Mouse (Mus musculus): ENCODE measurements around the gene Pax8.

Pax8 gene

DNA sequence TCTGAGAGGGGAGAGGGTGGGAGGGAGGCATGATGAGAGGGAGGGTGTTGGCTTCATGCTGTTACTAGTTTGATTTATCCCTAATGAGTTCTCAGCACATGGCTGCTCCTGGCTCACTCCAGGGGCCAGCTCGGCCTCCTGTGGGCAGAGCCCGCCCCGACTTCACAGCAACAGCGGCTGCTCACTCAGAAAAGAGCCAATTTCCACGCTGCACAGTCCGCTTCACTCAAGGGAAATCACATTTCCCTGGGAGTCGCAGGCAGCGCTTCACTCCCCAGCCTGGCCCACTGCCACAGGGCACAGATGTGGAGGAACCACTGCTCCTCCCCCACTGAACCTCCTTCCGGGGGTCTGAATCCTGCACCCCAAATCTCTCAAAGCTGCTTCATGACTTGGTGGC, 58.7 kb downstream of the Pax8 start:
- no peak for DNase-seq (ENCODE audit: low read depth in 1 of 2, low spot score in 2 of 2)

DNA sequence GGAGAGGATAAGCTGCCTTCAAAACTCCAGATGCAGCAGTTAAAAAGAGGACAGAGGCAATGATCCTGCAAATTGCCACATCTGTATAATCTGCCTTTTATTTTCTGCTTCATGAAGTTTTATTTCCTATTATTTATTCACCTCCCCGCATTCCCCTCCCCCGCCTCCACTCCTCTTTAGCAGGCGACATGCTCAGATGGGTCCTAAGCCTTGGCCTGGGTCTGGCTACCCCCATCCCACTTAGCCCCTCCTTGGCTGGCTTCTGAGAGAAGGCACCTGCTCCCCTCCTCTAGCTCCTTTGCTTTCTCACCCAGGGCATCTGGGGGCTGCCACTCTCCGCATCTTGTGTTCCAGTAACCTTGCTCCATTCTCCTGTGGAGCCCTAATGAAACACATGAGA, 61.7 kb downstream of the Pax8 start:
- no peak for DNase-seq (ENCODE audit: low read depth in 1 of 2, low spot score in 2 of 2)

DNA sequence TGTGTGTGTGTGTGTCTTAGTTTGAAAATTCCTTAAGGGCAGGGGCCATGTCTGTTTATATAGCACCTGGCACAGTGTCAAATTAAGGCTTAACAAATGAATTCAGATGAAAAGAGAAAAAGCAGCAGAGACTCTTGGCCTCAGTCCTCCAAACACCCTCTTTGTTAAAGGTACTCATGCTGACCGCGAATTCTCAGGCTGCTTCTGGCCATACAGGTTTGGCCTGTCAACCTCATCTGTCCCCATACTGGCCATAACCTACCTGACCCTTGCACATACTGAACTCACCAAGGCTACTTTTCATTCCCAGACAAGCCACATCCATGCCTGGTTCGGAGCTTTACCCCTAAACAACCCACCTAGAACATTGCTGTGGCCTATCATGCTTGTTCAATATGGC, 62.2 kb downstream of the Pax8 start:
- DNase-seq (ENCODE audit: low read depth in 1 of 2, low spot score in 2 of 2) = no peak

DNA sequence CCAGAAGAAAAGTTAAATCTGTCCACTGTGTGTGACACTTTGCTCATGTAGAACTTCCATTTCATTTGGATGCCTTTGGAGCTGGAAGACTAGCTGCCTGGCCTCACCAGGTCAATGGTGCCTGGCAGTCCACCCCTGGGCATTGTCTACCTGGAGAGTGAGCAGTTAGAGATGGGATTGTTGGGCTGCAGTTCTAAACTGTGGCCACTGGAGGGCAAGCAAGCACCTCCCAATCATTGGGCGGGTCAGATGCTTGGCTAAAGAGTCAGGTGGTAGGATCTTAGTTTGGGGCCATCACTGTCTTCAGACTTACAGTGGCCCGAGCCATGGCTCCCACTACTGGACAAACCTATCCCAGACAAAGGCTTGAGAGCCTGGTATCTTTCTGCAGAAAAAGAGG, 66.2 kb downstream of the Pax8 start:
- peak in 1 of 2 experiments; percentile 16 for DNase-seq (ENCODE audit: low read depth in 1 of 2, low spot score in 2 of 2)

DNA sequence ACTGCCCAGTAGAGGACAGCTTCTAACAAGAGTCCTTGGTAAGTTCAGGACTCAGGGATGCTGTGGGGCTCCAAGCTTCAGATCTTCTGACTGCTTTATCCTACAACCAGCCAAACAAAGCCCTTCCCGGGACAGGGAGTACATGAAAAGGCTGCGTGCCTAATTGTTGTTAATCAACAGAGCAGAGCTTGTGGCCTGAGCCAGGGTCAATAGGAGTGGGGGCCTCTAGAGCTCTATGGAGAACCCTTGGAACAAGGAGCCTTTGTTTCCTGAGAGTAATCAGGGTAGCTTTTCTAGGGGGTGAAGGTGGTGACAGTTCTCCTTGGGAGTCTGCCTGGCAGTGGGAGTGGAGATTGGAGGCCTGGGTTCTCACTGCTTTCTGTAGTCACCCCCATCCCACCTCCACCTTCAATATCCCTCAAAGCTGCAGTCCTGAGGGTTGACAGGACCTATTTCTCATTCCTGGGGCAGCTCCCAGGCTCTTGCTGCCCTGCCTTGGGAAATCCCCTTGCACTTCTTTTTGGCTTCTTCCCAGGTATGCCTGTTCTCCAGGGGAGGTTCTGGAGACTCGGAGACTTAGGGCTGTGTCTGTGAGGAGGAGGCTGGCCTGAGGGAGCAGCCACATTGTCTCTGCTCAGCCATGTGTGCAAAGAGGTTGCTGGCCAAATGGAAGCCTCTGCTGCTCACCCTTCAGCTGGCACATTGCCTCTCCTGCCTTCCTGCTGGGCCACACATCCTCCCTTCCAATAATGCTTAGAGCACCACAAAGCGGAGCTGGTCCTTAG, 67.5 kb downstream of the Pax8 start:
- DNase-seq (ENCODE audit: low read depth in 1 of 2, low spot score in 2 of 2) = no peak

DNA sequence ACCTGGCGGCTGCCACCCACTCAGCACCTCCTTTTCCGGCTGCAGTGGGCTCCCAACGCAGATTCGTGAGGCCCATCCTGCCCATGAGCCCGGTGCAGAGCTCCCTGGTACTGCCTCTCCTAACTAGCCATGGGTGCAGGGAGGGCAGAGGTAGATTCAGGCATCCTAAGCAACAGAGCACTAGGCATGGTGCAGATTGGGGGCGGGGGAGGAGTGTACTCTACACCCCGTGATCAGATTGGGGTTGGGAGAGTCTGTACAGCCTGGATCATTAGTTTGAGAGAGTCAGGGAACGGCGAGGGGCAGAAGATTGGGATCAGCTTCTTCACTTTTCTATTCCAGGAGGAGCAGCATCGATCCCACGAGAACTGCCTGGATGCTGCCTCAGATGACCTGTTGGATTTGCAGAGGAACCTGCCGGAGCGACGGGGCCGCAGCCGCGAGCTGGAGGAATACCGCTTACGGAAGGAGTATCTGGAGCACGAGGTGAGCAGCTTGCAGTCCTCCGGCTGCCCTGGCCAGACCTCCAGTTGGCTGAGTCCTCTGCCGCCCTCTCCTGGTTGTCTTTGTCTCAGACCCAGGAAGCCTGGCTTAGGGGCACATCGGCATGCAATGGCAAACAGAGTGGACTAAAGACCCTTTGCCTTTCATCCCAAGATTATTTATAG, 69.9 kb downstream of the Pax8 start:
- no peak for DNase-seq (ENCODE audit: low read depth in 1 of 2, low spot score in 2 of 2)

DNA sequence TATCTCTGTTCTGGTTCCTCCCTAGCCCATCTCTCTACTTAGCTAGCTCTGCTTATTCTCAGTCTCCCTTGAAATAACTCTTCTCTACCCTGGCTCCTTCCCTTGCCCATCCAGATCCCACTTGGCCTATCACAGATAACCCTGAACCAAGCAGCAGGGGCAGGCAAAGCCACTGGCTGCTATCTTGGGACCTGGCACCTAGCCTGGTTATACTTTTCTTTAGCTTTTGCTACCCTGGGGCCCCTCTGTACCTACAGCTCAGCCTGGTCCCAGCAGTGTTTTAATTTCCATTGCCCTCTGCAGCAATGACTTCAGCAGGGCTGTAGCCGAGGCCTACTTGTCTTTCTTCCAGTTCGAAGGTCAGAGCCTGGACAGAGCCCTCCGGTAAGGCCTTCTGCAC, 74.7 kb downstream of the Pax8 start:
- no peak for DNase-seq (ENCODE audit: low read depth in 1 of 2, low spot score in 2 of 2)

DNA sequence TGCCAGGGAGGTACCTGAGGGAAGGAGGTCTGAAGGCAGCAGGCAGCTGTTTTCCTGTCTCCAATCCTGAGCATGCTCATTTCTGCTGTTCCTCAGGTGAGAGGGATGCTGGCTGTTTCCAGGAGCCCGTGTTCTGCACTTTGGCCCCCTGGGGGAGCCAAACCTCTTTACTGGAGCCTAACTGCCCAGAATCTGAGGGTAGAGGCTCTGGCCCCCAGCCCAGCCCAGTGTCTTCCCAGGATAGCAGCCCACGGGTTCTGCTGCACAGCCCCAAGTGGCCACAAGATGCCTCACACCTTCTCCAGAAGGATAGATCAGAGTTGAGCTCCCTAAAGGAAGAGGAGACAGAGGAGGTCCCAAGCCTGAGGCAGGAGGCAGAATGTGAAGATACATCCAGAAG, 78.3 kb downstream of the Pax8 start:
- no peak for DNase-seq (ENCODE audit: low read depth in 1 of 2, low spot score in 2 of 2)

DNA sequence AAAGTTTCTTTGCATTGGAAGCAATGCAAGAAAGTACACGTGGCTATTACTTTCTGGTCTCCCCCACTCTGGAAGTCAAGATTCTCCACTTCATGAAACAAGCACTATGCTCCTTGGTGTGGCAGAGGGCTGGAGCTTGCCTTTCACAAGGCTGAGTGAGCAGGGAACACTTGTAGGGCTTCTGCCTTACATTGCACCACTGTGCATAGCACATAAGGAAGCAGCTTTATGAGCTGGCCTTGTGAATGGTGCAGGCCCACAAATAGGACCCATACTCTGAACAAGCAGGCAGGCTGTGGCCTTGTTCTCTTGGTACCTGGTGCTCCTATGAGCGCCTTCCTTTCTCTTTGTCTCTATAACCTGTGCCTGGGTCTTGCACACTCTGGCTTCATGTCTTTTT, 82.1 kb downstream of the Pax8 start:
- DNase-seq (ENCODE audit: low read depth in 1 of 2, low spot score in 2 of 2) = no peak

DNA sequence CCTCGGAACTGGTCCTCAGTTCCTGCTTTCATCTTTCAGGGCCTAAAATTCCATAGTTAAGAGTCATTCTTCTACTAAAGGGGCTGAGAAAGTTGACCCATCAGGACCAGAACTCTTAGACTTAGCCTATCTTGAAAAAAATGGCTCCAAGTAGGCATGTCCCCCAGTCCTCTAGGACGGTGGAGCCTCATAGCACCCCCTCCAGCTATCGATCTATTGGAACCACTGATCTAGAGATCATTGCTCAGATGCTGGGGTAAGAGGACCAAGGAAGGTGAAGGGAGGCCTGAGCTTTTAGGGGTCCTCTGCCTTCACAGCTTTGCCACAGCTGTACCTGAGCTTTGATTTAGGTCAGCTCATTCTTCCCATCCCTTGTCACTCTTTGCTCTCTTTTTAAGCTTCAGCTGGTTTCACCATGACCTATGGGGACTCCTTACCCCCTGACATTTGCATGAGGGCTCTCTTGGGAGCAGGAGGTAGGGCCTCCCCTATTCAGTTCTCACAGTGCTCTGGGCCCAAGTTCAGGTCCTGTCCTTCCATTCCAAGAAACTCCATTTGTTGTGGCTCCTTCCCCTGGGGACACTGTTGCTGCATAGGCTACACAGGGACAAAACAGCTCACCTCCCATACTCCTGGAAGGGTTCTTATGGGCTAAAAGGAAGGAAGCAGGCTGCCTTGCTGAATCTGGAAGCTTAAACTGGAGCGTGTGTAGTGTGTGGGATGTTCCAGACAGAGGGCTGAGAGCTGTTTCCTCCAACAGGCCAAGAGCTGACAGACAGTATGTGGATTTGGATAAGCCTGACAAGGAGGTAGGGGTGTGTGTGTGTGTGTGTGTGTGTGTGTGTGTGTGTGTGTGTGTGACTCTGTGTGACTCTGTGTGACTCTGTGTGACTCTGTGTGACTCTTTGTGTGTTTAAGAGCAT, 87.8 kb downstream of the Pax8 start:
- DNase-seq (ENCODE audit: low read depth in 1 of 2, low spot score in 2 of 2) = no peak

DNA sequence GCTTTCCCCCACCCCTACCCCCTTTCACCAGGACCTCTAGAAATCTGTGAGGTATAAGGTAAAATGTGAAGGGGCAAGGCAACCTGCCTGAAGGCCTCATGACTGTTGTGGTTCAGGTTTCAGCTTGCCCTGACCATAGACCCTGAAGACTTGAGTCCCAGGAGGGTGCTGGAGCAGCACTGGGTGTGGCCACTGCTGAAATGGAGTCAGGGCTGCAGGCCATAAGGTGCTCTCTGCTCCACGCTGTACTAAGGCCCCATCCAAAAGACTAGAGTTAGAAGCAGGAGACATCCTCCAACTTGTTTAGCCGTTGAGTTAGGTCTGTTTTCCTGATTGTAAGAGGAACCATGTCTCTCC, 88.5 kb downstream of the Pax8 start:
- DNase-seq (ENCODE audit: low read depth in 1 of 2, low spot score in 2 of 2) = no peak

DNA sequence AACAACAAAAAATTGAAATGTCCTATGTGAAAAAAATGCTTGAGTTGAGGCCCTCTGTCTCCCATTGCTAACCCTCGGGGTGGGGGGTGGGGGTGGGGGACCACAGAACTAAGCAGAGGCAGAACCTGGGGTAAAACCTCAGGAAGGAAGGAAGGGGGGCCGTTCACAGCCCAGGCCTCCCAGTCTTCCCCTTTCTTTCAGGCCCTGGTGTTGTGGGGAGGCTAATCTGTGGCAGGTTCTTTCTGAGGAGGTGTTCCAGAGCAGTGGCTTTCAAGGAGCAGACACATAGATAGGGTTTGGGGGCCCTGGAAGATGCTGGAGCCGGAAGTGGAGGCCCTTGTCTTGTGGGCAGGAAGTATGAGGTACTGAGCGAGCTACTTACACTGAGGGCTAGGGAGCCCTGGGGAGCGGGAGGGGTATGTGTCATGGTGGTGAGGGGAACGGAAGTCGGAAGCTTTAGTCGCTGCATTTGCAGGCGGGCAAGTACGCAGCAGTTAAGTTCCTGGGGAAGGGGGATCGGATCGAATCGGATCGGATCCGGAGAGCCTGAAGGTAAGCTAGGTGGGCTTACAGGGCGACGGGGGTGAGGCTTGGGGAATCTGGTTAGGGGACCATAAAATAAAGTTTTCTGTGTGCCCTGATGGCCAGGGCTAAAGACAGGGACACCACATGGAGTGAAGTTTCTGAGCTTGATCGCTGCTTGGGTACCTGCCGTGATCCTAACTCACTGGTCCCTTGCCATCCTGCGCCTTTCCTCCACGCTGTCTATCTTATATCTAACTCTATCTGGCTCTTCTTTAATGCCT, 89.0 kb downstream of the Pax8 start:
- DNase-seq (ENCODE audit: low read depth in 1 of 2, low spot score in 2 of 2) = peak in 1 of 2 experiments; percentile 56

DNA sequence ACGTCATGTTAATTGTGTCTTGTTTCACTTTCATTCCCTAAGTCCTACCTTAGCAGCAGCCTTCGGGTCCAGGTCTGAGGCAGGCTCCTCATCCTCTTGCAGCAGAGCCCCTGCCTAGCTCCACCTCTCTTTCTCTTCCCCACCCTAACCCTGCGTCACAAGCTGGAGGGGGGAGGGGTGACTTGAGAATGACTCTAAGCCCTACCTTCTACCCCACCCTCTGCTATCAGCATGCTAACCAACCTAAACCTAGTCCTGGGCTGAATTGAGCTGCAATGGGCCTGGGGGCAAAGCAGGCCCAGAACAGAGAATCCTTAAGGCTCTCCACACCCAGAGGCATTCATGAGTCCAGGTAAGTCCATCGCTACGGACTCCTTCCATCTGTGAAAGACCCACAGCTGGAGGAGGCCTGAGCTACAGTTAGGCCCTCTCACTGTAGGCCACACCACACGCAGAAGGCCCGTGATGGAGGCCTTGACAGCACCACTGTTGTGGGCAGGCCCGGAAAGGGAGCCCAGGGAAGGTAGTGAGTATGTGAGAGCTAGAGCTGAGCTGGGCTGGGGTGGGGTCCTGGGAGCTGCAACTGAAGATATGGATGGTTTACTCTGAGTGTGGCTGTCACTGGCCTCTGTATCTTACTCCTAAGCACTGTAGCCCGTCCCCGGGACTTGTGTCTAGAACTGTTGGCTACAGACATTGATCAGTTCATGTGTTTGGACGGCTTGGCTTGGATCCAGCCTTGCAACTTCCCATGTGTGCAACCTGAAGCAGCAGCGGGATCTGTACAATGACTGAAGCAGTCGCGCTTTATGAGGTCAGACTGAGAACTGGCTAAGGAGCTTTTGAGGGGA, 90.1 kb downstream of the Pax8 start:
- no peak for DNase-seq (ENCODE audit: low read depth in 1 of 2, low spot score in 2 of 2)

DNA sequence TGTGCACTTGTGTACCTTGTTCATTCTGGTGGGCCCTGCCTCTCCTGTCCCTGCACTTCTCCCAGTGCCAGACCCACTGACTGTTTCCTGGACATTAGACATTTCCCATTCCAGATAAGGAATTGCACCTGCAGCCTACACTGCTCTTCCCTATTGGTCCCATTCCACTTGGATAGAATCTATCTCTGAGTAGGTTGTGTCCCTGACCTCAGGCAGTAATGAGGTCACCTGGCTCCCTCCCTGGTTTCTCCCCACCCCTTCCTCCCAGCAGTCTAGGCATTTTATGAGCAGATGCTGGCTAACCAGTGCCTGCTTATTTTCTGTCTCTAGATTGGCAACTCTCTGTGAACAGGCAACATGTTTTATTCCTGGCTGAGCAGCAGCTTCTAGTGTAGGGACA, 91.0 kb downstream of the Pax8 start:
- no peak for DNase-seq (ENCODE audit: low read depth in 1 of 2, low spot score in 2 of 2)

DNA sequence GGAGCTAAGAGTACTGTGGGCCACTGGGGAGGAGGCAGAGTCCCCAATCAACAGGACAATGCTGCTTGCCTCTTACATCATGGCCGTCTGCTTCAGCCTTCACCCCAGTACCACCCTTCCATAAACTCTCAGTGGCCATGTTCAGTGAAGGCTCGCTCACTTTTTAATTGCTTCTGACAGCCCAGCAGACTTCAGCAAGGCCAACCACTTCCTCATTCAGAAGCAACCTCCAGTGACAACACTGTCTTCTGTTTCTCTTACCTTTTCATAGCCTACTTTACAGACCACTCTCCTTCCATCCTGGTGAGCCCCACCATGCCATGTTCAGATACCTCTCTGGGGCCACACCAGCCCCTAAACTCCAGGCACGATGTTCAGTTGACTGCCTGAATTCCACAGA, 91.8 kb downstream of the Pax8 start:
- DNase-seq (ENCODE audit: low read depth in 1 of 2, low spot score in 2 of 2) = no peak

DNA sequence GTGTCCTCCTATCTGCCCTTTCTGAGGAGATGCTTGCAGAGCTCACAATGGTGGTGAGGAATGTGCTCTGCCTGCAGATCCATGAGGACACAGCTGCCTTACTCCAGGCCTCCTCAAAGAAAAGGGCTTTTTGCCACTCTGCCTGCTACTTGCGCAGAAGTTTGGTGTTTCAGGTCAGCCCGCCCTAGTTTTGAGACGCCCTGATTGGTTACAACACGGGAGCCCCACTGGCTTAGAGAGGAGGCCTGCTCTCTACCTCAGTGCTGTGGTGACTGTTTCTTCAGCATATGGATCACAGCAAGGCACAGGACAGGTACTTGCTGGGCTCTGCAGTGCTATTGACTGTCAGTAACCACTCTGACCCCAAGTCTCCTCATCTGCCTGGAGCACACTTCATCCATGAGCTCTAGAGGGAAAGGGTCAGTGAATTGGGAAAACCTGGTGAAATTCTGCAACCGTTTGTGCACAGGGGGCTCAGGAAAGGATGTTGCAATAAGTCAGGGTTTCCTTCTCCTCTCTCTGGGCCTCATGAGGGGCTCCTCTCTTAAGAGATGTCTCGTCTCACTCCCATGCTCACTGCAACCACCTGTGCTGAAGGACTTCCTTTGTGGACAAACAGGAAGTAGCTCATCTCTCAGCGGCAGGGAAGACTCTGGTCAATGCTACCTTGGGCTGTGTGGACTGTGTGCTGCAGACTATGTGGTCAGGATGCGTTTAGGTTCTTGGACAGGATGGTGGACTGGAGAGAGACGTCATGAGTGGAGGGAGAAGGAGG, 92.8 kb downstream of the Pax8 start:
- DNase-seq (ENCODE audit: low read depth in 1 of 2, low spot score in 2 of 2) = no peak

DNA sequence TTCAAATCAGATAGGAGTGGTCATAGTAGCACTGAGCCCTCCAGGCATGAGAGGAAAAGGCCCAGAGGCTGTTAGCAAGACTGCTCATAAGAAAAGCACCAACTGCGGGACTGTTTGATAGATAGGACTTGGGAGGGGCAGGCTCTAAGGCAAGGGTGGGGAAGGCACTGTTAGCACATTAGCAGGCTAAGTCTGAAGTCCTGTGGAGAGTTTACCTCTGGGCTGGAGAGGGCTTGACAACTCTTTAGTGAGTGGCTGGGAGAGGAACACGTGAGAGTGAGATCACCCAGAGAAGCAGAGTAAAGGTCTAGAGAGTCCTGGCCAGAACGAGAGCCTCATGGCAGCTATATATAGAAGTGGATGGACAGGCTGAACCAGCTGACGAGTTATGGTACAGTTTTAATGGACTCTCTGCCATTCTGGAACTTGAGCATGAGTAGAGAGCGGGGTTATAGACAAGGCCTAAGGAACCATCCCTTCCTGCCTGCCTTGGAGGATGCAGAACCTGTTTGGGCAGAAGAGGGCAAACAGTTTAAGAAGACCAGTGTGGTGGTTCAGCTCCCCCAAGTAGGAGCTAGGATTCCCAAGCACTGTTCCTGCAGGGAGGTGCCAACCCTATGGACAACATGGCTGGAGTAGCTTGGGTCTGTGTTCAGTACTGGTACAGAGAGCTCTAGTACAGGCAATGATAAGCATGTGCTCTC, 96.5 kb downstream of the Pax8 start:
- no peak for DNase-seq (ENCODE audit: low read depth in 1 of 2, low spot score in 2 of 2)

Measured in monocyte, adult 2 months (primary cell).